Mouse (Mus musculus) CH12.LX (cell line): ENCODE measurements at regions not wholly inside any gene's neighbourhood (a gene's known extent, or its start where the extent isn't known, plus 50 kb on each side); places are given as distances from the start of the nearest gene placed in this dataset.

Experiments used
- DNase-seq: peaks from one replicate; pipeline ENCODE4 v3.0.0-alpha.2; 2013; ENCODE audit errors: extremely low read depth
- H3K27ac ChIP-seq: 2 replicates; pipeline ENCODE4 v1.5.1; 2012; ENCODE audit warnings: low read depth, mild to moderate bottlenecking, control low read depth, moderate library complexity; ENCODE audit not compliant: insufficient read depth
- H3K27me3 ChIP-seq: replicated peaks from 2 replicates; pipeline ENCODE3; 2012; ENCODE audit warnings: inconsistent platforms
- H3K36me3 ChIP-seq, 2 experiments: replicated peaks in 1 of 2; 2 replicates each; pipeline versions ENCODE3 to v1.6.1; 2012; ENCODE audit warnings: inconsistent platforms in 1 of 2, low read length in 1 of 2, mild to moderate bottlenecking in 1 of 2, mixed read lengths in 1 of 2, moderate library complexity in 1 of 2; ENCODE audit not compliant: control insufficient read depth in 1 of 2, insufficient read depth in 1 of 2
- H3K4me1 ChIP-seq, 2 experiments: 2 replicates each; pipeline ENCODE4 v1.6.1; 2012; ENCODE audit warnings: inconsistent platforms in 1 of 2, moderate library complexity in 1 of 2; ENCODE audit not compliant: insufficient read depth in 2 of 2, control insufficient read depth in 1 of 2
- H3K4me2 ChIP-seq: 2 replicates; pipeline ENCODE4 v1.6.1; 2012; ENCODE audit warnings: low read depth, mild to moderate bottlenecking, control low read depth; ENCODE audit not compliant: poor library complexity, insufficient read depth, severe bottlenecking
- H3K4me3 ChIP-seq, 3 experiments: fragments of 150-350 bp in 1 of 3; sonication (generic) in 1 of 3; replicated peaks in 1 of 3; 2 replicates each; pipeline versions ENCODE3 to v1.5.1; 2011 to 2012; ENCODE audit warnings: low read depth in 2 of 3, low read length in 2 of 3, mild to moderate bottlenecking in 2 of 3, moderate library complexity in 2 of 3, control low read depth in 1 of 3, improper control_type of control experiment in 1 of 3, inconsistent platforms in 1 of 3, mixed read lengths in 1 of 3; ENCODE audit not compliant: poor library complexity in 1 of 3
- H3K79me2 ChIP-seq: replicated peaks from 2 replicates; pipeline ENCODE4 v1.6.1; 2012; ENCODE audit warnings: mild to moderate bottlenecking, moderate library complexity; ENCODE audit not compliant: control insufficient read depth, poor library complexity, insufficient read depth, severe bottlenecking; ENCODE audit errors: extremely low read depth
- H3K9ac ChIP-seq: 2 replicates; pipeline ENCODE4 v1.6.1; 2012; ENCODE audit warnings: low read depth, mild to moderate bottlenecking, control low read depth, moderate library complexity; ENCODE audit not compliant: insufficient read depth
- H3K9me3 ChIP-seq: replicated peaks from 2 replicates; pipeline ENCODE3; 2012; ENCODE audit warnings: low read length, inconsistent platforms, mixed read lengths
- CHD1 ChIP-seq: IDR thresholded peaks from 2 replicates; pipeline ENCODE4 v1.6.1; 2012; ENCODE audit warnings: low read depth, low read length, improper control_type of control experiment, inconsistent platforms
- CTCF ChIP-seq, 2 experiments: IDR thresholded peaks in 1 of 2; conservative IDR thresholded peaks in 1 of 2; 2 replicates each; pipeline ENCODE4 v1.5.1; 2011 to 2012; ENCODE audit warnings: low read depth in 2 of 2, low read length in 2 of 2, improper control_type of control experiment in 1 of 2, inconsistent platforms in 1 of 2, mild to moderate bottlenecking in 1 of 2, moderate library complexity in 1 of 2
- E2F4 ChIP-seq: IDR thresholded peaks from 2 replicates; pipeline ENCODE4 v1.6.1; 2011; ENCODE audit warnings: low read depth, low read length, improper control_type of control experiment; ENCODE audit not compliant: insufficient replicate concordance
- HCFC1 ChIP-seq: IDR thresholded peaks from 2 replicates; pipeline ENCODE4 v1.6.1; 2012; ENCODE audit warnings: low read depth, mild to moderate bottlenecking, inconsistent platforms, low read length, improper control_type of control experiment
- IRF4 ChIP-seq: IDR thresholded peaks from 2 replicates; pipeline ENCODE4 v1.6.1; 2014; ENCODE audit warnings: low read depth, mild to moderate bottlenecking, inconsistent platforms, low read length, improper control_type of control experiment
- JUN ChIP-seq: IDR thresholded peaks from 2 replicates; pipeline ENCODE4 v1.6.1; 2011; ENCODE audit warnings: low read depth, mild to moderate bottlenecking, low read length, improper control_type of control experiment, moderate library complexity; ENCODE audit not compliant: insufficient read depth
- MAX ChIP-seq: IDR thresholded peaks from 2 replicates; pipeline ENCODE4 v1.6.1; 2011; ENCODE audit warnings: low read length, improper control_type of control experiment
- MAZ ChIP-seq: IDR thresholded peaks from 2 replicates; pipeline ENCODE4 v1.6.1; 2012; ENCODE audit warnings: low read depth, mild to moderate bottlenecking, inconsistent platforms, low read length, improper control_type of control experiment, moderate library complexity
- MEF2A ChIP-seq: IDR thresholded peaks from 2 replicates; pipeline ENCODE4 v1.6.1; 2014; ENCODE audit warnings: low read depth, mild to moderate bottlenecking, inconsistent platforms, low read length, improper control_type of control experiment, borderline replicate concordance
- MXI1 ChIP-seq: IDR thresholded peaks from 2 replicates; pipeline ENCODE4 v1.6.1; 2011; ENCODE audit warnings: mild to moderate bottlenecking, low read depth, low read length, improper control_type of control experiment
- NRF1 ChIP-seq: IDR thresholded peaks from 2 replicates; pipeline ENCODE4 v1.6.1; 2014; ENCODE audit warnings: low read depth, mild to moderate bottlenecking, inconsistent platforms, low read length, improper control_type of control experiment, moderate library complexity
- POLR2AphosphoS2 ChIP-seq: IDR thresholded peaks from 2 replicates; pipeline ENCODE4 v1.6.1; 2011; ENCODE audit warnings: low read depth, low read length, improper control_type of control experiment
- RAD21 ChIP-seq: IDR thresholded peaks from 2 replicates; pipeline ENCODE4 v1.6.1; 2011; ENCODE audit warnings: low read depth, mild to moderate bottlenecking, low read length, improper control_type of control experiment, moderate library complexity
- RCOR1 ChIP-seq: conservative IDR thresholded peaks from 2 replicates; pipeline ENCODE4 v1.6.1; 2012; ENCODE audit warnings: low read depth, mild to moderate bottlenecking, inconsistent platforms, low read length, improper control_type of control experiment
- SMC3 ChIP-seq: IDR thresholded peaks from 2 replicates; pipeline ENCODE4 v1.6.1; 2011; ENCODE audit warnings: low read depth, low read length, improper control_type of control experiment
- TCF12 ChIP-seq: IDR thresholded peaks from 2 replicates; pipeline ENCODE4 v1.6.1; 2014; ENCODE audit warnings: low read depth, mild to moderate bottlenecking, inconsistent platforms, low read length, improper control_type of control experiment
- USF2 ChIP-seq: conservative IDR thresholded peaks from 2 replicates; pipeline ENCODE4 v1.6.1; 2011; ENCODE audit warnings: low read depth, low read length, improper control_type of control experiment
- ZC3H11A ChIP-seq: IDR thresholded peaks from 2 replicates; pipeline ENCODE4 v1.6.1; 2012; ENCODE audit warnings: low read depth, mild to moderate bottlenecking, inconsistent platforms, low read length, improper control_type of control experiment
- ZKSCAN1 ChIP-seq: IDR thresholded peaks from 2 replicates; pipeline ENCODE4 v1.6.1; 2012; ENCODE audit warnings: low read depth, inconsistent platforms, low read length, improper control_type of control experiment, borderline replicate concordance
- ZMIZ1 ChIP-seq: IDR thresholded peaks from 2 replicates; pipeline ENCODE4 v1.6.1; 2012; ENCODE audit warnings: low read depth, mild to moderate bottlenecking, inconsistent platforms, low read length, improper control_type of control experiment
- dilution Hi-C: fragments of 300-500 bp; cut with MboI; formaldehyde crosslinking; loops from 2 replicates; pipeline ENCODE4 v1.14.3; 2020; ENCODE audit warnings: low sequenced_read_pairs; ENCODE audit not compliant: extremely low pct_unique_long_range_greater_than_20kb, extremely low pct_ligation_motif_present
- in situ Hi-C: fragments of 300-500 bp; cut with MboI; formaldehyde crosslinking; loops from 3 replicates; pipeline ENCODE4 v1.14.3; 2019; ENCODE audit warnings: low sequenced_read_pairs, low pct_ligation_motif_present, low pct_unique_long_range_greater_than_20kb, mixed read lengths

DNA sequence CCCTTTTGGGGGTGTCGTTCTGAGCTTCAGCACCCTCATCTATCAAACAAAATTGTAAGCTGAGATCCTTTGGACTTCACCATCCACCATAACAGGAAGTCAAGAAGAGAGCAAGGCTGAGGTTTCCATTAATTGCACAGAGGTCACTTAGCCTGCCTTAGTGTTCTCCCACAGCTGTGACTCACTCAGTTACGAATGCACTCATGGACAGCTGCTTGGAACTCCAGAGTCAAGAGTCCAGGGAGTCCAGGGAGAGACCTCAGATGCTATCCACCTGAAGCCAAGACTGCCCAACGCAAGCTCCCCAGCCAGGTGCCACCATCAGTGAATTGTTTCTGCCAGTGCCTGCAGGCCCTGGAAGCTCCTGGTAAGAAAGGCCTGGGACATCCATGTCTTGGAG, 259.8 kb downstream of the Tcf7l2 start:
- no peak for TF ChIP-seq E2F4
- TF ChIP-seq HCFC1: no peak
- no peak for TF ChIP-seq JUN
- no peak for TF ChIP-seq MAX
- TF ChIP-seq CHD1: no peak
- TF ChIP-seq ZMIZ1: no peak
- TF ChIP-seq NRF1: no peak
- TF ChIP-seq RAD21: no peak
- no peak for DNase-seq
- peaks cover 69% of the 10 kb centered on the region for H3K27me3 ChIP-seq
- H3K4me2 ChIP-seq: no peak overlapping the region
- H3K9me3 ChIP-seq: no peaks in the 10 kb centered on the region
- H3K4me1 ChIP-seq: no peaks in the 10 kb centered on the region
- dilution Hi-C loops (no loop called here), in situ Hi-C loops (no loop called here)
- H3K4me3 ChIP-seq: no peak overlapping the region
- H3K27ac ChIP-seq: no peak overlapping the region
- no peaks in the 10 kb centered on the region for H3K36me3 ChIP-seq
- H3K9ac ChIP-seq: no peak overlapping the region
- no peaks in the 10 kb centered on the region for H3K79me2 ChIP-seq

- TF ChIP-seq RCOR1: no peak
- no peak for TF ChIP-seq ZKSCAN1
- no peak for TF ChIP-seq ZC3H11A
- TF ChIP-seq MXI1: no peak
- no peak for TF ChIP-seq TCF12
- no peak for TF ChIP-seq IRF4
- no peak for TF ChIP-seq POLR2AphosphoS2
- no peak for TF ChIP-seq ZMIZ1
- Histone ChIP-seq H3K4me3 (no peak overlapping the region), H3K27ac (no peak overlapping the region), H3K36me3 (no peaks in the 10 kb centered on the region), H3K9me3 (peaks cover 3% of the 10 kb centered on the region), H3K79me2 (no peaks in the 10 kb centered on the region), H3K9ac (no peak overlapping the region), H3K27me3 (peaks cover 62% of the 10 kb centered on the region), H3K4me1 (no peaks in the 10 kb centered on the region), H3K4me2 (no peak overlapping the region)
- no peak for DNase-seq
- dilution Hi-C loops (no loop called here), in situ Hi-C loops (no loop called here)
Observed at GRCm38 (mm10) chr19:56005886-56006285, 264.3 kb downstream of the Tcf7l2 start.

DNA sequence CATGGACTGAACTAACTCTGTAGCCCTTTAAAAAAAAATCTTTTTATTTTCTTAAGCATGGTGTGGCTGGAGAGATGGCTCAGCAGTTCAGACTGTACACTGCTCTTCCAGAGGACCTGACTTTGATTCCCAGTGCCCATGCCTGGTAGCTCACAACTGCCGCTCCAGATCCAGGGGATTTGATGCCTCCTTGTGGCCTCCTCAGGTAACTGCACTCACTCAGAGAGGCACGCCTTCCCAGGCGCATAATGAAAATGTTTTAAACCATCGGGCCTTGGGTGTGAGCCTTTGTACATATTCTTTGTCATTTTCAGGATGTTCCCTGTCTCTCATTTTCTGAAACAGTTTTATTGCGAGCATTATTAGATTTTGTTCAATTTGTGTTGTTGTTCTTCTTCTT, 265.8 kb downstream of the Tcf7l2 start:
- H3K36me3 ChIP-seq: no peaks in the 10 kb centered on the region
- H3K27ac ChIP-seq: no peak overlapping the region
- in situ Hi-C loops (no loop called here), dilution Hi-C loops (no loop called here)
- peaks cover 48% of the 10 kb centered on the region for H3K27me3 ChIP-seq
- H3K4me3 ChIP-seq: no peak overlapping the region
- DNase-seq: no peak
- peaks cover 3% of the 10 kb centered on the region for H3K9me3 ChIP-seq
- H3K9ac ChIP-seq: no peak overlapping the region
- no peaks in the 10 kb centered on the region for H3K79me2 ChIP-seq
- H3K4me1 ChIP-seq: no peaks in the 10 kb centered on the region
- H3K4me2 ChIP-seq: no peak overlapping the region
- no peak for TF ChIP-seq TCF12
- TF ChIP-seq NRF1: no peak
- no peak for TF ChIP-seq USF2
- no peak for TF ChIP-seq MEF2A
- TF ChIP-seq MAZ: no peak
- 0 out of 2 replicates have a peak, but pooled peaks have one; percentile 9 for TF ChIP-seq SMC3
- peak in 1 of 2 experiments; percentile 35; a peak in 2 of 4 replicates for TF ChIP-seq CTCF (conservative IDR thresholded peaks at IDR 0.05 in 1 of 2, IDR thresholded peaks at IDR 0.05 in 1 of 2; ENCODE audit: low read depth in 2 of 2, low read length in 2 of 2)
- TF ChIP-seq RAD21: peak; percentile 24
